ENCODE assay signal across 12 mouse cellular contexts in the genomic region with DNA sequence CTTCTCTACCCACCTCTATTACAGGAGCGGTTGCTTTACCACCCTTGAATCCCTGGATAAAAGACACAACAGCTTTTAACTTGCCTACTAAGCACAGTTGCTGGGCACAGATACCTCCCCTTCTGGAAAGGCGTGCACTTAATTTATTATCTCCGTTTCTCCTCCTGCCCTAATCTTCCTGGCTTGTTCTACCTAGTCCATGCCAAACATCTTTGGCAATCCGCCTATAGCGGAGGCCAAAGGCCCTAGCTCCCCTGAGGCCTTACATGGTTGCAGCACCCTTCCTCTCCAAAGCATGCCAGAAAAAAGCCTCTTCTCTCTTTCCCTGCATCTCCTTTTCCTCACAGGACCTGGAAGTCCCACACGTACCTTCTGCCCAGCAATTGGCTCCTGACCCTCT. TPM values are rescaled to one million over a fixed set of nuclear protein-coding genes. Genes with fewer than 3 reads are reported as not detected.
DNase-seq lines count a peak whose midpoint lies in the region; ATAC-seq and TF ChIP-seq lines count a peak whose summit lies in the region.
"Had no signal": no experiment of that assay in that cellular context is flagged by ENCODE, and none has a peak within 500 bp of the region (broad histone marks: within the 10 kb centered on the region; RNA-seq: fewer than 3 reads in every experiment).

No protein-coding gene starts in this region.

- peak; percentile 61 for DNase-seq in kidney, adult 2 months
- DNase-seq in heart, adult 9 months (ENCODE audit: low spot score in 2 of 2) = peak; percentile 47 to 67
- peak; percentile 48 to 68 for DNase-seq in heart, postnatal 14 days
- peak; percentile 22 for DNase-seq in ovary, postnatal 14 days (ENCODE audit: low spot score)
- no peak for DNase-seq in testis, postnatal 10 days (ENCODE audit: low spot score)
- no peak for DNase-seq in layer of hippocampus, postnatal 14 days (ENCODE audit: low spot score in 2 of 2)
- DNase-seq: cerebellum, adult 9-11 months; liver, embryonic 13.5 days; lung, postnatal 10 days had no signal

- intact Hi-C loops in heart, postnatal 14 days (cut with DNase I) = no loop called here

- H3K36me3 ChIP-seq in kidney, adult 2 months (ENCODE audit: control insufficient read depth, insufficient read depth, low read length) = no peaks in the 10 kb centered on the region
- H3K36me3 ChIP-seq in kidney, embryonic 15.5 days = no peaks in the 10 kb centered on the region
- H3K36me3 ChIP-seq: liver, embryonic 13.5 days; midbrain, embryonic 10.5 days had no signal

- peaks cover 4% of the 10 kb centered on the region; the same call in 1 of the 2 replicates for H3K4me1 ChIP-seq in kidney, adult 2 months (ENCODE audit: control insufficient read depth, insufficient read depth, low read length)
- peaks cover 10% of the 10 kb centered on the region for H3K4me1 ChIP-seq in kidney, embryonic 15.5 days
- H3K4me1 ChIP-seq: midbrain, embryonic 10.5 days had no signal

- no peak overlapping the region for H3K4me3 ChIP-seq in kidney, adult 2 months (ENCODE audit: insufficient read depth, low read depth, low read length)
- no peak overlapping the region for H3K4me3 ChIP-seq in kidney, embryonic 15.5 days (replicated peaks)
- H3K4me3 ChIP-seq: liver, embryonic 13.5 days; midbrain, embryonic 10.5 days had no signal

- no peak overlapping the region for H3K27ac ChIP-seq in kidney, adult 2 months (ENCODE audit: insufficient read depth, low read depth, low read length)
- H3K27ac ChIP-seq in kidney, embryonic 15.5 days = no peak overlapping the region
- H3K27ac ChIP-seq: liver, embryonic 13.5 days; midbrain, embryonic 10.5 days had no signal

- no peak for TF ChIP-seq POLR2A in kidney, adult 2 months (IDR thresholded peaks at IDR 0.05; ENCODE audit: low read depth, low read length)

- no peaks in the 10 kb centered on the region for H3K27me3 ChIP-seq in kidney, adult 2 months (replicated peaks; ENCODE audit: control insufficient read depth, insufficient read depth, low read length)
- H3K27me3 ChIP-seq in kidney, embryonic 15.5 days = no peaks in the 10 kb centered on the region
- H3K27me3 ChIP-seq: CH12.LX; liver, embryonic 13.5 days had no signal

- H3K4me2 ChIP-seq in kidney, embryonic 15.5 days = no peak overlapping the region
- H3K4me2 ChIP-seq: liver, embryonic 13.5 days had no signal

- WGBS in kidney, adult 2 months = 57% methylated on average over 6 of the region's 6 CpGs
- 86% methylated on average over 6 of the region's 6 CpGs for WGBS in kidney, embryonic 15.5 days

- no peak overlapping the region for H3K9ac ChIP-seq in kidney, embryonic 15.5 days
- H3K9ac ChIP-seq: liver, embryonic 13.5 days had no signal

- no peak for ATAC-seq in kidney, embryonic 15.5 days (replicated peaks; ENCODE audit: low FRiP score)

- TF ChIP-seq CTCF in kidney, adult 2 months (conservative IDR thresholded peaks at IDR 0.05; ENCODE audit: insufficient read depth, insufficient read length, low read depth, low read length) = no peak

- H3K9me3 ChIP-seq in kidney, embryonic 15.5 days (replicated peaks) = no peaks in the 10 kb centered on the region
- H3K9me3 ChIP-seq: liver, embryonic 13.5 days; midbrain, embryonic 10.5 days had no signal

RNA-seq across cellular contexts. Expression of a gene that starts 18.9 kb away (rescaled TPM):
- polyA plus RNA-seq in kidney, adult 2 months (2012; rRNA removed) = 10.0 and 10.9 TPM in 2 replicates
- 1.1 and 1.7 TPM in 2 replicates for polyA plus RNA-seq in kidney, embryonic 15.5 days (2015; fragmentation: Nextera tagmentation; extraction: Ambion mirVana)
- total RNA-seq in heart, postnatal 14 days (2021) = 10 to 100 TPM; 18.9 to 27.7 TPM
- total RNA-seq in layer of hippocampus, postnatal 14 days (2021) = 1 to 10 TPM; 2.2 to 3.1 TPM

RNA-seq across cellular contexts. Expression of a gene that starts 43.7 kb away (rescaled TPM):
- 4.6 and 4.9 TPM in 2 replicates for polyA plus RNA-seq in kidney, adult 2 months (2012; rRNA removed)
- polyA plus RNA-seq in kidney, embryonic 15.5 days (2015; fragmentation: Nextera tagmentation; extraction: Ambion mirVana) = 34.3 and 36.5 TPM in 2 replicates
- 10 to 100 TPM; 10.1 to 11.0 TPM for total RNA-seq in heart, postnatal 14 days (2021)
- total RNA-seq in layer of hippocampus, postnatal 14 days (2021) = 1 to 10 TPM; 6.4 to 7.5 TPM

Comparison
In these comparisons a context has a peak if more than half of its experiments do, and no peak if none do; other contexts are left out.
1. DNase-seq: peak in kidney, adult 2 months (single experiment), heart, adult 9 months (2 of 2), heart, postnatal 14 days (2 of 2) and ovary, postnatal 14 days (single experiment); none in testis, postnatal 10 days (single experiment) and layer of hippocampus, postnatal 14 days (0 of 2).
2. RNA of a gene that starts 18.9 kb away (total RNA-seq): 18.9 to 27.7 TPM in heart, postnatal 14 days; 2.2 to 3.1 TPM in layer of hippocampus, postnatal 14 days; every median in the first group is over 4 times any median in the second.